13 mouse cellular contexts compared by ENCODE assay signal in the genomic region with DNA sequence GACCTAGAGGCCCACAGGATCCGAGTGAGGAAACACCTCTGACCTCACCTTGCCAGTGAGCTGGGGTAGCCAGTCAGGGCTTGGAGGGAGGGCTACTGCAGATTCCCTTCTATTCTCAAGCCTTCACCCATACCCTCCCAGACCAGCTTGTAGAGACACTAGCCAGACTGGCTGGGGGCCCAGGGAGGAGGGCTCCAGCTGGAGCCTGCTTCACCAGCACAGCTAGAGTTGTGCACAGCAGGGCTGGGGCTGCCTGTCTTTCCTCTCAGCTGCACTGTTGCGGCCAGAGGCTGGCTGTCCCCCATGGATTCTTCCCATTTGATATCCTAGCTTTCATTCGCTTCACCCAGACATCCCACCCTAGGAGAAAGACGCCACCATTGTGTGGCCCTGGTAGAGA.
DNase-seq lines count a peak whose midpoint lies in the region; ATAC-seq lines count a peak whose summit lies in the region.
"Had no signal": no experiment of that assay in that cellular context is flagged by ENCODE, and none has a peak within 500 bp of the region (broad histone marks: within the 10 kb centered on the region; RNA-seq: fewer than 3 reads in every experiment).

No protein-coding gene starts in this region.

- H3K4me3 ChIP-seq in lung, embryonic 15.5 days = no peak overlapping the region
- H3K4me3 ChIP-seq: heart, embryonic 13.5 days; liver, embryonic 12.5 days; midbrain, embryonic 12.5 days had no signal

- H3K27ac ChIP-seq in lung, embryonic 15.5 days = no peak overlapping the region
- H3K27ac ChIP-seq: heart, embryonic 13.5 days; liver, embryonic 12.5 days; midbrain, embryonic 12.5 days had no signal

- H3K36me3 ChIP-seq in lung, embryonic 15.5 days = no peaks in the 10 kb centered on the region
- H3K36me3 ChIP-seq: heart, embryonic 13.5 days; liver, embryonic 12.5 days; midbrain, embryonic 12.5 days had no signal

- H3K4me1 ChIP-seq in lung, embryonic 15.5 days = peaks cover 12% of the 10 kb centered on the region; the same call in 1 of the 2 replicates
- H3K4me1 ChIP-seq: liver, embryonic 12.5 days had no signal

- intact Hi-C loops in heart, postnatal 14 days (cut with DNase I) = no loop called here

- H3K9ac ChIP-seq in lung, embryonic 15.5 days = no peak overlapping the region
- H3K9ac ChIP-seq: heart, embryonic 13.5 days; liver, embryonic 12.5 days; midbrain, embryonic 12.5 days had no signal

- ATAC-seq in lung, embryonic 15.5 days (ENCODE audit: borderline replicate concordance, extremely low read depth, low FRiP score, low TSS enrichment) = peak; percentile 69
- ATAC-seq: liver, embryonic 12.5 days had no signal

- peak; percentile 14 to 27 for DNase-seq in heart, adult 18-20 months
- DNase-seq in heart, adult 8-10 months (ENCODE audit: low spot score) = no peak
- DNase-seq in lung, postnatal 25 days (ENCODE audit: low spot score) = no peak
- peak; percentile 45 to 53 for DNase-seq in heart, postnatal 14 days
- DNase-seq in lung, postnatal 10 days = peak; percentile 69
- DNase-seq in layer of hippocampus, postnatal 25 days (ENCODE audit: extremely low spot score in 1 of 2, low spot score in 1 of 2) = no peak
- DNase-seq: adrenal gland, postnatal 14 days; kidney, adult 18-20 months; layer of hippocampus, postnatal 36 days had no signal

- WGBS in lung, embryonic 15.5 days = 53% methylated on average over 4 of the region's 4 CpGs

- no peak overlapping the region for H3K4me2 ChIP-seq in lung, embryonic 15.5 days
- H3K4me2 ChIP-seq: heart, embryonic 13.5 days; liver, embryonic 12.5 days; midbrain, embryonic 12.5 days had no signal

- H3K27me3 ChIP-seq in lung, embryonic 15.5 days = peaks cover 4% of the 10 kb centered on the region; the same call in 1 of the 2 replicates
- H3K27me3 ChIP-seq: heart, embryonic 13.5 days; liver, embryonic 12.5 days had no signal

- no peaks in the 10 kb centered on the region for H3K9me3 ChIP-seq in lung, embryonic 15.5 days
- H3K9me3 ChIP-seq: heart, embryonic 13.5 days; liver, embryonic 12.5 days; midbrain, embryonic 12.5 days had no signal

Comparison
In these comparisons a context has a peak if more than half of its experiments do, and no peak if none do; other contexts are left out.
1. DNase-seq: peak in heart, adult 18-20 months (2 of 2), heart, postnatal 14 days (2 of 2) and lung, postnatal 10 days (single experiment); none in heart, adult 8-10 months (single experiment), lung, postnatal 25 days (single experiment) and layer of hippocampus, postnatal 25 days (0 of 2).